Mouse (Mus musculus): ENCODE results near the gene Kcnd3. TPM values are rescaled to one million over a fixed set of nuclear protein-coding genes. Genes with fewer than 3 reads are reported as not detected.

Kcnd3 gene
- total RNA-seq, 2 experiments from 2014 or later = 4.5 to 10.7 TPM

DNA sequence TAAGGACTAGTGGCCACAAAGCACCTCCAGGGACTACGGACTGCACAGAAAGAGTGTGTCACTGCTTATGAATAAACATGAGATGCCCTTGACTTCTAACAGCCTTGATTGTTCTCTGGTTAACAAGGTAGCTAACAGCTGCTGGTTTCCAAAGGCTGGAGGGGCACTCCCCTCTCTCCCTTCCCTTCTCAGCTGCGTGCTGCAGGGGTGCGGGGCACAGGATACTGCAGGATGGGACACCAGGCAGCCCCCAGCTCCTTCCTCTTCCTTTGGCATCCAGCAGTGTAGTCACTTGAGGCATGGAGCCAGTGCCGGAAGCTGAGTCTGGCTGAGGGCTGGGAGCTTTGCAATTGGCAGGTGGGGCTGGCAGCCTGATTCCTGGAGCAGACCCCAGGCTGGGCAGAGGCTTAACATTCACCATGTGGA is 133.6 kb downstream of the Kcnd3 start:
- DNase-seq = peak in 1 of 2 experiments; percentile 5

DNA sequence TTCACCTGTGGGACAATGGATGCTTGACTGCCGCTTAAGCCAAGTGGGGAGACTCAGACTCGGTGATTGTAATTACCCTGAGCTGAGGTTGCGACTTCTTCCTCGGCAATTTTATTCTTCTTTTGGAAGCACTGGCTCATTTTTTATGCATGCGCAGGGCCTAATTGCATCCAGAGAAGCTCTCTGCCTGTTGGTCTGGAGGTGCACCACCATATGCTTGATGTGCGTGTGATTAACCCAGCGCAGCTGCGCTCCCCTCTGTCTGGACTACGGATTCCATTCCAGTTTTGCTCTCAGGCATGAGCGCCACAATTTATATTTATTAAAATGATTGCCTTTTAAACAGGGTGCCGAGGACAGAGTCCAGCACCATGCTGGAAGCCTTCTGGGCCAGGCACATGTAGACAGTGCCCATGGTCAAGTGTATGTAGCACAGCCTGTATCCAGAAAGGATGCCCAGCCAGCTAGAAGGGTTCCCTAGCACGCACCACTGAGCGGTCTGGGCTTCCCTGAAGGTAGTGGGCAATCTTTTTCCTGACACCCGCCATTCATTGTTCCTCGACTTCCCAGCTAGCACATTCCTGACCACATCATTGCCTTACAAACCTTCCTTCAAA is 138.0 kb downstream of the Kcnd3 start:
- no peak for DNase-seq

DNA sequence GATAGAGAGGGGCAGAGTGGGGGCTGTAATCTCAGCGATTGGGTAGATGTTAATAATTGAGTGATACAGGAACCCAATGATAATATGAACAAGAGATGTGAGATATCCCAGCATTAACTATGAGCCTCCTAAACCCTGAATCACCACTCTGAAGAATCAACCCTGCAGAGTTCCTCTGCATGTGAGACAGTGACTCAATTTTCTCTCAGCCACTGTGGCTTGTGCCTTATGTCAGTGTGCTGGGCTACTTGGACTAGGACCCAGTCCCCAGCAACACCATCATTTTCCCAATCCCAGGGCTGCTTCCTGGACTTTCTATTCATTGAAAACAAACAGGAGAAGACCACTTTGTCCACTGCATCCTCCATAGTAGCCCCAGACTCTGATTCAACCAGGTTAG is 139.6 kb downstream of the Kcnd3 start:
- no peak for DNase-seq

DNA sequence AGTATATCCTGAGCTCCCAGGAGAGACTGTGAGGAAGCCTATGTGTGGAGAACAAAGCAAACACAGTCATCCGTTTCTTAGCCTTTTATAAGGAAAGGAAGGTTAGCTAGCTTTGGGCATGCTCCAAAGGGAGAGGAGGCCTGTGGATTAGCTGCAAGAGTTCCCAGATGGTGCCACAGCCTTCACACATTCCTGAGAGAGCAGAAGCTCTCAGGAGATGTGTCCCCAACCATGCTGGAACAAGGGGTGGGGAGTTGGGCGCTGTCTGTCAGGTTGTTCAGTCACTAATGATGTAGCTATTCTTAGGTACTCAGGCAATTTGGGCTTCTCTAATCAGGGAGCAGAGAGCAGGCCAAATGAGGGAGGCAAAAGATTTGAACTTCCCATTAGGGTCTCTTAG is 140.1 kb downstream of the Kcnd3 start:
- DNase-seq = no peak

- DNase-seq = no peak
These were observed 148.4 kb downstream of the Kcnd3 start for GRCm38 (mm10) chr3:105600483-105600882.

GRCm38 (mm10) chr3:105602966-105603365 is 150.8 kb downstream of the Kcnd3 start:
- no peak for DNase-seq

DNA sequence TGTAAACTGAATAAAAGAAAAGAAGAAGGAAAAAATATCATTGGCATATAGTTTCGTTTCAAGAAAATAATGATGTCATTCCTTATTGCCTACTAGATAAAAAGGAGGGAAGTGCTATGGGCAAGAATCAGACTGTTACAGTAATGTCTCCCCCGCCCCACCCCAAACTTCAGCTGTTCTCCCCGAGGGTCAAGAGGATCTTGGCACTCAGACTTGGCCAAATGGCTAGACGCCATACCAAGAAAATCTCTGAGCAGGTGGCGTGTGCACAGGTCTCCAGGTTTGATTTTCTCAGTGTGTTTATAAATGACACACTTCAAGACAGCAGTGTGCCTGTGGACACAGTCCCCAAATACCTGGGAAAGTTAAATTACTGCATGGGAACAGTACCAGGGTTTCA is 153.6 kb downstream of the Kcnd3 start:
- no peak for DNase-seq

GRCm38 (mm10) chr3:105608857-105609256 is 156.7 kb downstream of the Kcnd3 start:
- DNase-seq = no peak

GRCm38 (mm10) chr3:105611531-105612422 is 159.6 kb downstream of the Kcnd3 start:
- no peak for DNase-seq

GRCm38 (mm10) chr3:105612423-105612814 is 160.3 kb downstream of the Kcnd3 start:
- DNase-seq = no peak

- DNase-seq = no peak
These were observed 165.0 kb downstream of the Kcnd3 start for GRCm38 (mm10) chr3:105616861-105617743.

- no peak for DNase-seq
These were observed 169.0 kb downstream of the Kcnd3 start for GRCm38 (mm10) chr3:105621154-105621553.

GRCm38 (mm10) chr3:105623137-105623536 is 171.0 kb downstream of the Kcnd3 start:
- DNase-seq = no peak

GRCm38 (mm10) chr3:105625961-105626360 is 173.8 kb downstream of the Kcnd3 start:
- no peak for DNase-seq

DNA sequence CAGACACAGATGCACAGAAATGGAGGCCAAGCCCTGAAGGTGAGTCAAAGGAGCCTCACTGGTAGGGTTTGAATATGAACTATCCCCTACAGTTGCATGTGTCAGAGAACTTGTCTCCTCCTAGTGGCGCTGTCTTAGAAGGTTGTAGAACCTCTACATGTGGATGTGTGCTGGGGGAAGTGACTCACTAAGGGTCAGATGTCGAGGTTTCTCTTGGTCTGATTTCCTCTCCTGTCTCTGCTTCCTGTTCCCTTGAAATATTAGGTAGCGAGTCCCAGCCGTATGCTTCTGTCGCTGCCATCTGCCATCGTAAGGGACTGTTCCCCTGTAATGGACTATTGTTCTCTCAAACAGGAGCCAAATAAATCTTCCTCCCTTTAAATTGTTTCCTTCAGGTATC is 175.1 kb downstream of the Kcnd3 start:
- DNase-seq = peak in 1 of 2 experiments; percentile 4

DNA sequence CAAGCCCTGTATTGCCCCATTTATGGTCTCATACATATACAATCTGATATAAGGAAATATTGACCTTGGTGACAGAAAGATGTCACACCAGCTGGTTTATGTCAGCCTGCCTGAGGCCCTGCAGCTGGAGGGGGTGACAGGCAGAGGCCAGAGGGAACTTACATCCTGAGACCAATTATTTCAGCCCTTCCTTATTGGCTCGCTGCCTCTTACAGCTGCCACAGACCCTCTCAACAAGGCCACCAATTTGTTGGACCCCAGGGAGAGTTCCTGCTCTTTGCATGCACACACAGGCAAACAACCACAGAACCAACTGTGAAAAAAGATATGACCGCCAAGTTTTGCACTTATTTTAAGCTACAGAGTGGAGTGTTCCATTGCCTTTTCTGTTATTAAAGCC is 180.2 kb downstream of the Kcnd3 start:
- no peak for DNase-seq

GRCm38 (mm10) chr3:105633021-105633420 is 180.9 kb downstream of the Kcnd3 start:
- no peak for DNase-seq

- peak; percentile 45 to 61 for DNase-seq
These were observed 190.1 kb downstream of the Kcnd3 start for GRCm38 (mm10) chr3:105642186-105642585.

DNA sequence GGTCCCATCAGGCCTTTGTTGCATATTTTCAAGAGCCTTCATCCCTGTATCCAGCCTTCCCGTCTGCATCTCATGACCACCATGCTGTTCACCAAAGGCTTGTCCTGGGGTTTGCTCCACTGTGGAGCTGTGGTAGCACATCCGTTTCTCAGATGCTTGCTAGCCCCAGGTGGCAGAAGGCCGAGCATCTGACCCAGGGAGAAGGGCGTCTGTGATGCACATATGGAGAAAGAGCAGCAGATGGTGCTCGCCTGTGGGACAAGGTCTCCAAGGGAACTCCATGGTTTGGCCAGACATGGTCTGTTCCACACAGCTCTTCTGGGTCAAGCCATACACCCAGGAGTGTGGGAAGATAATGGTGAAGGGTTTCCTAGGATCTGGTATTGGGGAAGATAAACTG is 191.4 kb downstream of the Kcnd3 start:
- no peak for DNase-seq

DNA sequence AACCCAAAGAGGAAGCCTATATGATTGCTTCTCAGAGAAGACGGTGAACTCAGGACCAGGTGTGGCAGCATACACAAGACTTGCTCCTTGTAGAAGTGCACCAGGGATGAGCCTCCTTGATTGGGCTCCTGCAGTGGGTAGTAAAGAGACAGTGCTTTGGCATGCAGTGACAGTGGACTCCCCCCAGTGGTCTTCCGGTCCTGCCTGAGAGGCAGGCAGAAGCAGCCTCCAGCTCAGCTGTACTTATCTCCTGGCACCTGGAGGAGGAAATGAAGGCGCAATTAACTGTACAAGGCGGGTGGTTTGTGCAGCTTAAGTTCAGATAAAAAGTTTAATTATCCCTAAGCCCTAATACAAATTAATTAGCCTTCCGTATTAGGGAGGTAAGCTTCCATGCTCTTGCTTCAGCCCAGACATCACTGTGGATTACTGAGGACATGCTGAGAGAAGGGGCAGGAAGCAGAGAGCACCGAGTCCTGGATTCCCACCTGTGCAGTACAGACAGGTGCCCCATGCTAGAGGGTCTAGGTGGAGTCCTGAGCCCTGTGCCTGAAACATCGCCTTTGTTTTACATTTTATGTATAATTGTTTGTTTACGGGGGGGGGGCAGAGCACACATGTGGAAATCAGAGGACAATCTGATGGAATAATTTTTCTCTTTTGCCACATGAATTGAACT is 196.9 kb downstream of the Kcnd3 start:
- DNase-seq = no peak

DNA sequence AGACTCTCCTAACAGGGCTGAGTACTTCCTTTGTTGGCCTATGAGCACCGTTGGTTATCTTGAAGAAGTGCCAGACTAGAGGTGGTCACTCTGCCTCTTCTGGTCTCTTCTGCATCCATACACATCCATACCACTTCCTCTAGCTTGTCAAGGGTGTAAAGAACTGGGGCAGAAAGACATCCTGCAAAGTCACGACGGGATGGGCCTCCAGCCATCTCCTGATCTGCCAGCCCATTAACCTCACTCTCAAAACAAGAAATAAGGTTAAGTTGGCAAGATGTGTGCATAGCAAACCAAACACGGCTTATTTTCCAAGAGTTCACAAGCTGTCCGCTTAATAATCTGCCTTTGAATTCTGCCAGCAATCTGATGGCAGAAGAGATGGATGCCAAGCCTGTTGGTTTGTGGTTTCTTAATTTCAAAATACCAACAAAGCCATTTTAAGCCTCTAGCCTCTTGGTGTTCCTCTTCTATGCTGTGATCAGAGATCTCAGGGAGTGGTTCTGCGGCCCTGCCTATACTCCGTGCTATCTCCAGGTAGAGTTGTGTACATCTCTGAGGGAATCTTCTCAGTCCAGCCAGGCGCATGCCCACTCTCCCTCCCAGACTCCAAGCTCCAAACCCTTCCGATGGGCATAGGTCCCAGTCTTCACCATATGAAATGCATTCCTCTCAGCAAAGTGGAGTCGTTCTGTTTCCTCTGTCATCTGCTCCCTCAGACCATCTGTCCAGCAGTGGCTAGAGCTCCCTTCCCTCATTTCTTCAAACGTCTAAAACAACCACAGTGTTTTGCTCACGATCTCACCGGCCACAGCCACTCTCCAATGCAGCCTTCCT is 201.6 kb downstream of the Kcnd3 start:
- DNase-seq = no peak

Measured in adrenal gland, postnatal 36 days (tissue).